Comparison of ENCODE assay signal across 9 mouse cellular contexts in the genomic region with DNA sequence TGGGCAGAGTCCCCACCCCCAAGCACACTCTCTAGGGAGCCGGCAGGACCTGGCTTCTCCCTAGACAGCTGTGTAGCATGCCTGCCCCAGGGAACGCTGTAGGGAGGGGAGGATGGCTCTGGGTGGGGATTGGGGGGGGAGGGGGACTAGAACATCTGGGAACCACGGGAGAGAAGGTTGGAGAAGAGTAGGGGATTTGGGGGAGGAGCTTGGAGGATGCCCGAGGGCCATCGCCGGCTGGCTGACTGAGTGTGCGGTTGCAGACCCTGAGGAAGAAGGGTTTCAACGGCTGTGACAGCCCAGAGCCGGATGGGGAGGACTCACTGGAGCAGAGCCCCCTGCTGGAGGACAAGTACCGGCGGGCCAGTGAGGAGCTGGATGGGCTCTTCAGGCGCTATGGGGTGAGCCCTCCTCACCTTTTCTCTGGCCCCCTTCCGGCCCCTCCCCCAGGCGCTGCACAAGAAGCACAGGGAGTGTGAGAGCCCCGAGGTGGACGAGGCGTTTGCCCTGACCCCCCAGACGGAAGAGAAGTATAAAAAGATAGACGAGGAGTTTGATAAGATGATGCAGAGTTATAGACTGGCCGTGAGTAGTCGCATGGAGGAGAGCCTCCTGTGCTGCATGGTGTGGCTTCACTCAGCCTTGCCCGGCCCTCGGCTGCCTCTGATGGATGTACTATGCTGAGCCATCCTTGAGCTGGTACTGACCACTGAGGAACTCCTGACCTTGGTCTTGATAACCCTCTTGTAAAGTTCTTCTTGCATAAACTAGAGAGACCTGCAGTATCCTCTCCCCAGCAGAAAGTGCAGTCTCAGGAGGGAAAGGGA. TPM values are rescaled to one million over a fixed set of nuclear protein-coding genes. Genes with fewer than 3 reads are reported as not detected.
DNase-seq lines count a peak whose midpoint lies in the region; ATAC-seq and TF ChIP-seq lines count a peak whose summit lies in the region.
"Had no signal": no experiment of that assay in that cellular context is flagged by ENCODE, and none has a peak within 500 bp of the region (broad histone marks: within the 10 kb centered on the region; RNA-seq: fewer than 3 reads in every experiment).

No protein-coding gene starts in this region.

- ATAC-seq in cerebellum, adult (ENCODE audit: insufficient number of reproducible peaks, low FRiP score, low TSS enrichment) = no peak
- ATAC-seq in hindbrain, postnatal 0 days = peak; percentile 70
- ATAC-seq: Patski had no signal

- H3K36me3 ChIP-seq in ES-Bruce4 (ENCODE audit: control insufficient read depth, insufficient read depth, low read length, poor library complexity, severe bottlenecking) = no peaks in the 10 kb centered on the region; the same call in 1 of the 2 replicates
- peaks cover 43% of the 10 kb centered on the region for H3K36me3 ChIP-seq in hindbrain, postnatal 0 days (ENCODE audit: insufficient read depth, low read length)

- WGBS in cerebellum, adult 2 months = 24% methylated on average over 23 of the region's 23 CpGs
- WGBS in hindbrain, postnatal 0 days = 22% methylated on average over 23 of the region's 23 CpGs

- no peak for TF ChIP-seq POLR2A in cerebellum, adult 2 months (IDR thresholded peaks at IDR 0.05; ENCODE audit: borderline replicate concordance, insufficient read depth, low read length)
- no peak for TF ChIP-seq POLR2A in ES-Bruce4 (IDR thresholded peaks at IDR 0.05; ENCODE audit: insufficient read depth, low read length)
- TF ChIP-seq POLR2A in embryonic fibroblast, embryonic 13.5 days (IDR thresholded peaks at IDR 0.05; ENCODE audit: low read depth, low read length) = no peak

- H3K9ac ChIP-seq in ES-Bruce4 (ENCODE audit: low read depth, poor library complexity, severe bottlenecking) = no peak overlapping the region
- no peak overlapping the region for H3K9ac ChIP-seq in hindbrain, postnatal 0 days (replicated peaks; ENCODE audit: low read length)

- no peaks in the 10 kb centered on the region for H3K9me3 ChIP-seq in ES-Bruce4 (replicated peaks; ENCODE audit: control insufficient read depth, insufficient read depth, low read length, poor library complexity, severe bottlenecking)
- no peaks in the 10 kb centered on the region for H3K9me3 ChIP-seq in hindbrain, postnatal 0 days (ENCODE audit: low read length)

- TF ChIP-seq CTCF in cerebellum, adult 2 months (IDR thresholded peaks at IDR 0.05; ENCODE audit: borderline replicate concordance, insufficient read depth, low read depth, low read length) = peak; percentile 31; the same call in 1 of the 2 replicates
- TF ChIP-seq CTCF in ES-Bruce4 (IDR thresholded peaks at IDR 0.05; ENCODE audit: low read depth, low read length) = peak; percentile 72
- peak; percentile 51 for TF ChIP-seq CTCF in embryonic fibroblast, embryonic 13.5 days (IDR thresholded peaks at IDR 0.05; ENCODE audit: borderline replicate concordance, insufficient read depth, low read length)
- TF ChIP-seq CTCF in hindbrain, postnatal 0 days (IDR thresholded peaks at IDR 0.05; ENCODE audit: low read depth) = peak; percentile 78

- no peaks in the 10 kb centered on the region for H3K27me3 ChIP-seq in cerebellum, adult 2 months (ENCODE audit: control insufficient read depth, insufficient read depth, low read length)
- no peaks in the 10 kb centered on the region for H3K27me3 ChIP-seq in ES-Bruce4 (ENCODE audit: control insufficient read depth, insufficient read depth, low read length, poor library complexity, severe bottlenecking)
- H3K27me3 ChIP-seq in hindbrain, postnatal 0 days (ENCODE audit: insufficient read depth, low read length) = no peaks in the 10 kb centered on the region
- H3K27me3 ChIP-seq: Patski had no signal

- peak; percentile 75; the same call in 1 of the 2 replicates for TF ChIP-seq EP300 in ES-Bruce4 (IDR thresholded peaks at IDR 0.05; ENCODE audit: insufficient read depth, low read depth, low read length)

- peak in 1 of 2 experiments; percentile 54 for DNase-seq in cerebellum, adult 2 months
- peak; percentile 78 for DNase-seq in hindbrain, postnatal 0 days (ENCODE audit: low spot score)
- peak; percentile 74 for DNase-seq in lung, postnatal 10 days
- DNase-seq in spleen, postnatal 36 days (ENCODE audit: low spot score in 2 of 2) = peak; percentile 63
- no peak for DNase-seq in urinary bladder, postnatal 14 days (ENCODE audit: low spot score)

- H3K4me2 ChIP-seq in hindbrain, postnatal 0 days (ENCODE audit: low read depth, low read length) = no peak overlapping the region

- no peak overlapping the region for H3K4me3 ChIP-seq in cerebellum, adult 2 months (replicated peaks; ENCODE audit: insufficient read depth, low read depth, low read length)
- H3K4me3 ChIP-seq in ES-Bruce4 (ENCODE audit: low read depth, low read length) = peak overlapping the region; percentile 9
- H3K4me3 ChIP-seq in embryonic fibroblast, embryonic 13.5 days (ENCODE audit: insufficient read depth, low read length) = no peak overlapping the region
- H3K4me3 ChIP-seq in hindbrain, postnatal 0 days (ENCODE audit: low read length) = no peak overlapping the region

- peaks cover 75% of the 10 kb centered on the region for H3K4me1 ChIP-seq in cerebellum, adult 2 months (ENCODE audit: control insufficient read depth, insufficient read depth, low read length)
- peaks cover 8% of the 10 kb centered on the region for H3K4me1 ChIP-seq in ES-Bruce4 (ENCODE audit: control insufficient read depth, insufficient read depth, low read length)
- H3K4me1 ChIP-seq in embryonic fibroblast, embryonic 13.5 days (ENCODE audit: control insufficient read depth, insufficient read depth, low read length) = 0 out of 2 replicates have a peak, but pooled peaks cover 2% of the 10 kb centered on the region
- H3K4me1 ChIP-seq in hindbrain, postnatal 0 days (ENCODE audit: insufficient read depth, low read length) = no peaks in the 10 kb centered on the region

- no peak overlapping the region for H3K27ac ChIP-seq in cerebellum, adult 2 months (ENCODE audit: insufficient read depth, low read length)
- peak overlapping the region; percentile 21; the same call in 1 of the 2 replicates for H3K27ac ChIP-seq in ES-Bruce4 (ENCODE audit: insufficient read depth, low read length)
- H3K27ac ChIP-seq in embryonic fibroblast, embryonic 13.5 days (ENCODE audit: insufficient read depth, low read length) = no peak overlapping the region
- no peak overlapping the region for H3K27ac ChIP-seq in hindbrain, postnatal 0 days

RNA-seq across cellular contexts. Expression of a gene that starts 15.8 kb away (rescaled TPM):
- 102 and 116 TPM in 2 replicates for polyA plus RNA-seq in cerebellum, adult 2 months (2012; rRNA removed)
- polyA plus RNA-seq in ES-Bruce4 (2011; ENCODE audit: insufficient read depth, insufficient read length, low read depth, missing spikeins) = 41.5 and 48.1 TPM in 2 replicates
- polyA plus RNA-seq in embryonic fibroblast, embryonic 13.5 days (2011; ENCODE audit: insufficient read length, low read depth, missing spikeins) = 49.1 and 57.0 TPM in 2 replicates
- total RNA-seq in hindbrain, postnatal 0 days (2014; rRNA removed) = 44.0 and 50.3 TPM in 2 replicates
- polyA plus RNA-seq in hindbrain, postnatal 0 days (2015; fragmentation: Nextera tagmentation; extraction: Ambion mirVana) = 13.4 and 19.2 TPM in 2 replicates
